ENCODE assay signal across 8 mouse cellular contexts in genomic region chr13:45907181-45907691, GRCm38 (mm10). TPM values are rescaled to one million over a fixed set of nuclear protein-coding genes. Genes with fewer than 3 reads are reported as not detected.
DNase-seq lines count a peak whose midpoint lies in the region; ATAC-seq and TF ChIP-seq lines count a peak whose summit lies in the region.

No protein-coding gene starts in this region.

- H3K4me1 ChIP-seq in forebrain, embryonic 14.5 days (ENCODE audit: control insufficient read depth, insufficient read depth, low read length), result 0 out of 2 replicates have a peak, but pooled peaks cover 2% of the 10 kb centered on the region
- H3K4me1 ChIP-seq in forebrain, embryonic 11.5 days (replicated peaks; ENCODE audit: control insufficient read depth, insufficient read depth, low read length), result no peaks in the 10 kb centered on the region
- H3K4me1 ChIP-seq in lung, embryonic 14.5 days (ENCODE audit: insufficient read depth), result peaks cover 17% of the 10 kb centered on the region
- H3K4me1 ChIP-seq in limb, embryonic 10.5 days, result peaks cover 15% of the 10 kb centered on the region

- no peak for TF ChIP-seq CTCF in lung, embryonic 14.5 days (IDR thresholded peaks at IDR 0.05; ENCODE audit: low read depth)

- H3K4me3 ChIP-seq in forebrain, embryonic 14.5 days (ENCODE audit: low read depth, low read length), result no peak overlapping the region
- H3K4me3 ChIP-seq in forebrain, embryonic 11.5 days (ENCODE audit: low read depth, low read length), result no peak overlapping the region
- H3K4me3 ChIP-seq in lung, embryonic 14.5 days (ENCODE audit: low read depth, low read length), result no peak overlapping the region
- no peak overlapping the region for H3K4me3 ChIP-seq in limb, embryonic 10.5 days

- DNase-seq in forebrain, embryonic 14.5 days (ENCODE audit: low spot score), result peak; percentile 33
- DNase-seq in forebrain, embryonic 11.5 days (ENCODE audit: low spot score), result no peak
- DNase-seq in lung, embryonic 14.5 days, result peak; percentile 70
- DNase-seq in lung, adult 18-20 months, result no peak
- peak; percentile 72 for DNase-seq in cerebellum, adult 9-10 months
- peak; percentile 54 for DNase-seq in lung, postnatal 36 days
- DNase-seq in ovary, postnatal 36 days (ENCODE audit: low spot score), result no peak
- no peak for DNase-seq in limb, embryonic 10.5 days (ENCODE audit: low spot score)

- H3K36me3 ChIP-seq in forebrain, embryonic 14.5 days (ENCODE audit: control insufficient read depth, insufficient read depth, low read length), result no peaks in the 10 kb centered on the region
- H3K36me3 ChIP-seq in forebrain, embryonic 11.5 days (ENCODE audit: control insufficient read depth, insufficient read depth, low read length), result no peaks in the 10 kb centered on the region
- no peaks in the 10 kb centered on the region for H3K36me3 ChIP-seq in lung, embryonic 14.5 days (ENCODE audit: insufficient read depth)
- H3K36me3 ChIP-seq in limb, embryonic 10.5 days, result no peaks in the 10 kb centered on the region

- 73% methylated on average over 6 of the region's 6 CpGs for WGBS in forebrain, embryonic 14.5 days
- WGBS in forebrain, embryonic 11.5 days, result 89% methylated on average over 6 of the region's 6 CpGs
- 30% methylated on average over 6 of the region's 6 CpGs for WGBS in lung, embryonic 14.5 days
- WGBS in limb, embryonic 10.5 days, result 78% methylated on average over 6 of the region's 6 CpGs

- H3K27me3 ChIP-seq in forebrain, embryonic 14.5 days (replicated peaks; ENCODE audit: control insufficient read depth, insufficient read depth, low read length), result no peaks in the 10 kb centered on the region
- no peaks in the 10 kb centered on the region for H3K27me3 ChIP-seq in forebrain, embryonic 11.5 days (ENCODE audit: control insufficient read depth, insufficient read depth, low read length)
- no peaks in the 10 kb centered on the region for H3K27me3 ChIP-seq in lung, embryonic 14.5 days (ENCODE audit: insufficient read depth, low read length)
- H3K27me3 ChIP-seq in limb, embryonic 10.5 days (ENCODE audit: low read depth, poor library complexity, severe bottlenecking), result no peaks in the 10 kb centered on the region

- H3K9ac ChIP-seq in forebrain, embryonic 14.5 days (ENCODE audit: low read length), result no peak overlapping the region
- no peak overlapping the region for H3K9ac ChIP-seq in forebrain, embryonic 11.5 days (ENCODE audit: low read length)
- no peak overlapping the region for H3K9ac ChIP-seq in lung, embryonic 14.5 days

- H3K9me3 ChIP-seq in forebrain, embryonic 14.5 days (replicated peaks; ENCODE audit: control insufficient read depth, low read length), result no peaks in the 10 kb centered on the region
- no peaks in the 10 kb centered on the region for H3K9me3 ChIP-seq in forebrain, embryonic 11.5 days (ENCODE audit: control insufficient read depth, low read length)
- H3K9me3 ChIP-seq in lung, embryonic 14.5 days (ENCODE audit: low read depth, low read length), result no peaks in the 10 kb centered on the region
- no peaks in the 10 kb centered on the region for H3K9me3 ChIP-seq in limb, embryonic 10.5 days (replicated peaks)

- no peak for ATAC-seq in forebrain, embryonic 14.5 days
- no peak for ATAC-seq in forebrain, embryonic 11.5 days (replicated peaks; ENCODE audit: low FRiP score)
- peak; percentile 63 for ATAC-seq in lung, embryonic 14.5 days (ENCODE audit: insufficient read depth)

- no peak overlapping the region for H3K4me2 ChIP-seq in forebrain, embryonic 14.5 days (ENCODE audit: low read length)
- H3K4me2 ChIP-seq in forebrain, embryonic 11.5 days (ENCODE audit: low read depth, low read length, severe bottlenecking), result no peak overlapping the region
- no peak overlapping the region for H3K4me2 ChIP-seq in lung, embryonic 14.5 days

- no peak overlapping the region for H3K27ac ChIP-seq in forebrain, embryonic 14.5 days (ENCODE audit: low read depth, low read length)
- no peak overlapping the region for H3K27ac ChIP-seq in forebrain, embryonic 11.5 days (ENCODE audit: low read depth, low read length)
- 0 out of 2 replicates have a peak overlapping the region, but pooled peaks have one; percentile 4 for H3K27ac ChIP-seq in lung, embryonic 14.5 days (ENCODE audit: low read depth)
- H3K27ac ChIP-seq in limb, embryonic 10.5 days, result no peak overlapping the region

RNA-seq across cellular contexts. Expression of gene Atxn1, which starts 57.6 kb away (rescaled TPM):
- polyA plus RNA-seq in forebrain, embryonic 14.5 days (2014; fragmentation: Nextera tagmentation; extraction: Ambion mirVana), result 4.3 and 6.6 TPM in 2 replicates
- 2.2 and 3.3 TPM in 2 replicates for polyA plus RNA-seq in forebrain, embryonic 11.5 days (2014; fragmentation: Nextera tagmentation; extraction: Ambion mirVana)
- polyA plus RNA-seq in lung, embryonic 14.5 days (2014; fragmentation: Nextera tagmentation; extraction: Ambion mirVana), result 3.9 and 6.4 TPM in 2 replicates
- polyA plus RNA-seq in limb, embryonic 10.5 days (2016; fragmentation: Nextera tagmentation; extraction: Ambion mirVana), result 1.0 and 1.4 TPM in 2 replicates

Comparison
In these comparisons a context has a peak if more than half of its experiments do, and no peak if none do; other contexts are left out.
1. DNase-seq: peak in forebrain, embryonic 14.5 days (single experiment), lung, embryonic 14.5 days (single experiment), cerebellum, adult 9-10 months (single experiment) and lung, postnatal 36 days (single experiment); none in forebrain, embryonic 11.5 days (single experiment), lung, adult 18-20 months (0 of 2), ovary, postnatal 36 days (single experiment) and limb, embryonic 10.5 days (single experiment).